Mouse (Mus musculus): ENCODE measurements at regions not wholly inside any gene's neighbourhood (a gene's known extent, or its start where the extent isn't known, plus 50 kb on each side); places are given as distances from the start of the nearest gene placed in this dataset.
A peak's percentile ranks its signal among the peaks of the same experiment; 100 is the strongest.

DNA sequence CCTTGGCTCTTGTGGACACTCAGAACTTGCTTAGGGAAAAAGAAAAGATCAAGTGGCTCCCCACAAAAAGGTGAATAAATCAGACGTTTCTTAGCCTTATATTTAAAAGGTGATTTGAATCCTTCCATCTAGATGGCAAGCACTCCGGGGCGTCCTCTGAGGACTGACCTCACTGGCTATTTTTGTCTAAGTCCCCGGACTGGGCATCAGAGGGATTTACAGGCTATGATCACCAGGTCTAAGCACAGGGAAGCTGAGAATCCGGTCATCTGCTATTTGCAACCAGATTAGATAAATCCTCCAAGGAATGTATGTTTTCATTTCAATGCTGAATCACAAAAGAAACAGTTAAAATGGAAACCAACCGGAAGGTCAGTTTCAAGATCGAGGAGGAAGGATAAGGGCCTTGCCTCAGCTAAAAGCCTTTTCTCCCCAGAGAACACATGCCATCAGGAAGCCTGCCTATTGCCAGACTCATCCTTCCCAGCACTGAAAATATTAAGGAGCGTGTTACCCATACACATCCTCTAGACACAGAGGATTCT, 342.1 kb downstream of the Lpin1 start:
- DNase-seq (ENCODE audit: low spot score in 2 of 2): no peak

DNA sequence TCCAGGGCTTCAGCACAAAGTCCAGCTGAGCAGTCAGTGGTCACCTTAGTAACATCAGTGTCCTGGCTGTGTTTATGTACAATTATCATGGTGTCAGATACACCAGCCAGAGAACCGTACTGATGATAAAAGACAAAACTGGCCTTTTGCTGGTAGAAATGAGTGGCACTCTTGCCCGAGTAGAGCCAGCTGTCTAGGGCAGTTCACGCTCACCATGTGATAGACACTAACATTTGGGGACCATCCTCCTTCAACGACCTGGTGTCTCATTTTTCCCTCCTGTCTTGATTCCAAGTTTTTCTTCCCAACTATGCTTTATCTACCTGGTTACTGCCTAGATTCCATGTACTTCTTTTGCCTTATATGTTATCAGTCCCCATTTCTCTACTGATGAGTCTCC, 349.3 kb downstream of the Lpin1 start:
- no peak for DNase-seq (ENCODE audit: low spot score in 2 of 2)

DNA sequence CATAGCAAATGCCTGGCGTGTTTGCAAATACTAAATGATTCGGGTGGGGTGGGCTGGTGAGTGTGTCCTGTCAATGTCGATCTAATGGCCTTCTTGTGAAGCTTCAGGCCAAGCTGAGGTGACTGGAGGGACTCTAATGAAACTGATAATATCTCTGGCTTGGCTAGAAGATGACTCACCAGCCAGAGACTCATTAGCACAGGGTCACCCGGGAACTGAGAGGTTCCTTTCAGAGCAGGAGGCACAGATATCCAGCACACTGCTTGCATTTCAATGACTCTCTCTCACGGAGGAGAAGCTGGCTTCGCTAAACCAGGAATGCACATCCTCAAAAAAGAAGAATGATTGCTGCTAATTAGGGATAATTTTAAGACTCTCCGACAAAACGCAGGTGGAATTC, 349.8 kb downstream of the Lpin1 start:
- no peak for DNase-seq (ENCODE audit: low spot score in 2 of 2)

DNA sequence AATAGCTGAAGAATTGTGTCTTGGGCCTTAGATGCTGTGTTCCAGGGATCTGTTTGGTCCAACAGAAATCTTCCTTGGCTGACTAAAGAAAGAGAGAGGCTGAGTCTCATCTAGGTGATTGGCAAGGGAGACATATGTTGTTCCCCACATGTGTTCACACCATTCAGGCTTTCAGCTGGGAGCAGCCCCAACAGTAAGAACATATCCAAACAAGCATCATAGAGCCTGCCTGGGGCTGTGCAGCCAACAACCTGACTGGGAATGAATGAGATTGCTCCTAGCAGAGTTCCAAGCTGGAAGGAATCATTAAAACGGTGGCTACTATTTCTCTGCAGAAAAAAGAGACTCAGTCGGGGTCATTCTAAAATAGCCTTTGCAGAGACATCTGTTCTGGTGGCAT, 350.3 kb downstream of the Lpin1 start:
- no peak for DNase-seq (ENCODE audit: low spot score in 2 of 2)

DNA sequence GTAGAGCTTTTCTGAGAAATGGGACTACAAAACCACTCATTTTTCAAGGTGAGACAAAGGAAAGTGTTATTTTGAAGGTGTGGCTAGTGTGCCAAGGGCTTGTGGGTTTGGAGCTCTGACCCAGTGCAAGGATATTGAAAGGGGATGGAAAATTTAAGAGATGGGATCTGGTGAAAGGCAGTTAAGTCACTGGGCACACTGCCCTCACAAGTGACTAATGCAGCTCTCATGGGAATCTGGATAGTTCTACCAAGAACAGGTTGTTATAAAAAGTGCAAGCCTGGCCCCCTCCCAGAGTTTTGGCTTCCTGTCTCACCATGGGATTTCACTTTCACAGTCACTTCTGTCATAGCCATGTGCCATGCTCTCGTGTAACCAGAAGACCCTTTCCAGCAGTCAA, 360.1 kb downstream of the Lpin1 start:
- DNase-seq (ENCODE audit: low spot score in 2 of 2): no peak

DNA sequence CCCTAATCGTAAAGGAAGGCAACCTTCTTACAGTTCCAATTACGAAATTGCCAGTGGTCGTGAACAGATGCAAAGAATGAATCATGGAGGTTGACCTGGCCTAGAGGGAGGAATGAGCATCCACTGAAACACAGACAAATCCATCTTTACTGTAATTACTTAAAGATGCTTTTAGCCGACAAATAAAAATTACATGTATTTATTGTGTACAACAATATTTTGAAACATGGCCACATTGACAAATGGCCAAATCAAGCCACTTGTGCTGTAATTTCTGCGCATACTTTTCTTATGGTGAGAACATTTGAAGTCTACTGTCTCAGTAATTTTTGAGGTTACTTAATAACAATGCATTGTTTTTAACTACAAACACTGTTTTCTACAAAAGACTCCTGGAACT, 360.7 kb downstream of the Lpin1 start:
- no peak for DNase-seq (ENCODE audit: low spot score in 2 of 2)

DNA sequence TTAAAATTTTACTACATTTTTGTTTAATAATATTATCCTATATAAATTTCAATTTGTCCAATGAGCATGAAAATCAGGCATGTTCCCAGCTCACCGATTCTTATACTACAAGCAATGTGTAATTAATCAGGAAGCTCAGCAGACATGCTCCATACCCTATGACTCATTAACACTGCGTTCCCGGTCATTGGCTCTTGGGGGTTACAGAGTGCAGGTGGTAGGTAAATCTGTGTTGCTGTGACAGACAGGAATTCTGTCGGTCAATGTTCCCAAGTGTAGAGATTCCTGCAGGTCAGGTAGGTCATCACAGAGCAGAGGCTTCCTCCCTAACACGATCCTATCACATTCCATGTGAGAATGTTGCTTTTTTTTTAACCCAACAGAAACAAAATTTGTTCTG, 371.0 kb downstream of the Lpin1 start:
- DNase-seq (ENCODE audit: low spot score in 2 of 2): no peak

DNA sequence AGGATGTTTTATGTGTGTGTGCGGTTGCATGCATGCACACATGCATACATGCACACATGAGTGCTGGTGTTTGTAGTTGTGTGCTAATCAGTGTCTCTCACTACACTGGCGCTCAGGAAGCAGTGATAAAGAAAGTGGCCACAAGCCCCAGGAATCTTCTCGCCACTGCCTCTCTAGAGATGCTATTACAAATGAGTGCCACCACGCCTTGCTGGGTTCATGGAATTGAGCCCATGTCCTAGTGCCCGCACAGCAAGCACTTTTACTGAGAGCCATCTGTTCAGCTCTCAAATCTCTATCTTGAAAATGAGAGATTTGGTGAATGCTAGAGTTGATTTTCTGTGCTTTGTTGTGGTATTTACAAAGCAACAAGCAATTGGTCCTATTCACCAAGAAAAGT, 373.3 kb downstream of the Lpin1 start:
- DNase-seq (ENCODE audit: low spot score in 2 of 2): no peak

DNA sequence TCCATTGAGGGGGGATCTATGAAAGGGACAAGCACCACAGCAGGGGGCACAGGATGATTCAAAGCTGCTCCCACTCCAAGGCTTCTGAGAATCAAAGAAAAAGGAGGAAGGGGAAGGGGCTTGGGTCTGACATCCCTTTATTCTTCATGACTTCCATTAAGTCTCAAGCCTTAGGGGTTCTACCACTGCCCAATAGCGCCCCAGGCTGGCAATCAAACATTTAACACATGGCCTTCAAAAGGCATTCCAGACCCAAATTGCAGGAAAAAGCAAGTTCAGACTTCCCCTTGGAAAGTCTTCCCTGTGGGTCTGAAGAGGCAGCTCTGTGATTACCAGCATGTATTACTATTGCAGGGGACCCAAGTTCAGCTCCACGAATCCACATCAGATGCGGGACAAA, 377.2 kb downstream of the Lpin1 start:
- DNase-seq (ENCODE audit: low spot score in 2 of 2): no peak

DNA sequence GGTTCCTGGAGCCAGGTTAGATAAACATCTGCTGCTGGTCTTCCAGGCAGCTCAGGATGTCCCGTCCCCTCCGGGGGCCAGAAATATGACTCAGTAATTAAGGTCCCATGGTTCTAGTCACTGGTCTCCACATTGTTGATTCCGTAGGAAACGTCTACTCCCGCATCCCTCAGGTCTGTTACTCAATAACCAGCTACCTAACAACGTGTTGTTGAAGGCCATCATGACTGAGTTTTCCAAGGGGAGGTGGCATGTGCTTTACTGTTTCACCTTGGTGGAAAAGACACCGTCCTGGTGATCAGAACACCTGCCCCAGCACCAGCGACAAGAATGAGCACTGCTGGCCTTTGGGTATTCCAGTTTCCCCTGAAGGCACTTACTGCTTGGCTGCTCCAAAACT, 377.9 kb downstream of the Lpin1 start:
- DNase-seq (ENCODE audit: low spot score in 2 of 2): no peak

DNA sequence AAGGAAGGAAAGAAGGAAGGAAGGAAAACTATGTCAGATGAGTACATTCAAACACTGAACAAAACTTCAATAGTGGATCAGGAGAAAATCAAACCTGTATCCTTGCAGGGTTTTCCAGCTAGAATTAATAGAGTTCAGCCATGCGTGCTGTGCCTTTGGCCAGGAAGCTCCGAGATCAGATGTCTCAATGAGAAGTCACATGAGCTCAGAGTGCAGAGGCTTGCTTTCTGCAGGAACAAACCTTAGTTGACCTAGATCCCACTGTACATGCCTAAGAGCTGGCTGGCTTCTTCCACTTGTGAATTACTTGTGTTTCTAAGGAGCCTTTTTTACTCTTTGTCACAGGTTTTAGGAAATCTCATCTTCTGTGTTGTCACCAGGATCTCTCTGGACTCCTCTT, 378.7 kb downstream of the Lpin1 start:
- DNase-seq (ENCODE audit: low spot score in 2 of 2): no peak

DNA sequence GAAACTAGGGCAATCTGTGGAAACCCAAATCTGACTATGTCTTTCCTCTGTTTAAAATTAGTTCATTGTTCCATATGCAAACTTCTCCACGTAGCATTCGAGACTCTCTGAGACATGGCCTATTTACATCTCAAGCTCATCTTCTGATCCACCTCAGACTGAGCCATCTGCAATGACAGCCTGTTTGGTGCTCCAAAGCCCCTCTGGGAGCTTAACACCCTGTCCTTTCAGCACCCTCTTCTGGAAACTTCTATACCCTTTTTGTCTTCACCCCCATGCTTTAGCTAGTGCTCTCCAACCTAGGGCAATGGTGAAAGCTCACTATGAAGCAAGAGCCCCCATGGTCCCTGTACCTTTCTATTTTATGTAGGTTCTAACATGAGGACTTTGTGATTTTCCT, 379.7 kb downstream of the Lpin1 start:
- peak; percentile 29 to 43 for DNase-seq (ENCODE audit: low spot score in 2 of 2)

DNA sequence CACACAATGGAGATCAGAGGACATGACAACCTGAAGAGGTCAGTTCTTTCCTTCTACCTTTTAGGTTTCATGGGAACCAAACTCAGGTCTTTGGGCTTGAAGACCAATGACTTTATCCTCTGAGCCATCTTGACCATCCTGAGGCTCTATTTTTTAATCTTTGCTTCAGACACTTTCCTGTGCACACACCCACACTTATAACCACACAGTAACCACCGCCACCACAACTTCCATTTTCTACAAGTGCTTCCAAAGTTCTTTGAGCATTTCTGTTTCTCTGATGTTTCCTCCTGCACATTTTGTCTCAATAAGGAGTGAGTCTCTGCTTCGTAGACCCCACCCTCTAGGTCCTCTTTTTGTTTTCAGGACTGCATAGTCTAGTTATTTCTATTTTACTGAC, 385.3 kb downstream of the Lpin1 start:
- no peak for DNase-seq (ENCODE audit: low spot score in 2 of 2)

DNA sequence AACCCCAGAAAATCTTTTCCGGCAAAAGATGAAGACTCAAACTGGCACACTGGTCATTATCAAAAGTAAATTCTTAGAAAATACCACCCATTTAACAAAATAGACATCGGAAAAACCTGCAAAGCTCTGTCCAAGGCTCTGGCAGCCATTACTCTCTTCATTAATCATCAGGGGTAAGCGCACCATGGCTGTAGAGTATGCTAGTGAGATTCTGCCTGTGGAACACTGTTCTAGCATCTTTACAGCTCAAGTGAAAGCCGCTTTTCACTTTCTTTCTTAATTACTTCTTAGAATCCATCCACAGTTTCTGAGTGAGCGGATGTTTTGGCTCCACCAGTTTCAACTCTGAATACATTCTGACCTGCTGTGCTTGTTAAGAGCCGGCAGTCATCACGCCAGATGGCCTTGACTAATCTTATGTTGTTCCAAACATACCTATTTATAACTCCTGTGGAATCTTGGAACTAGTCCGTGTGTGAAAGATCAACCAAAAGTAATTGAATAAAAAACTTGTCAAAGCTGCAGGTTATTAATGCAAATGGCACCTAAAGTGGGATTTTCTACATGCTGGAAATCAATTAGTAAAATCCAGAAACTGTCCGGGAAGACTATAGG, 387.8 kb downstream of the Lpin1 start:
- no peak for DNase-seq (ENCODE audit: low spot score in 2 of 2)

DNA sequence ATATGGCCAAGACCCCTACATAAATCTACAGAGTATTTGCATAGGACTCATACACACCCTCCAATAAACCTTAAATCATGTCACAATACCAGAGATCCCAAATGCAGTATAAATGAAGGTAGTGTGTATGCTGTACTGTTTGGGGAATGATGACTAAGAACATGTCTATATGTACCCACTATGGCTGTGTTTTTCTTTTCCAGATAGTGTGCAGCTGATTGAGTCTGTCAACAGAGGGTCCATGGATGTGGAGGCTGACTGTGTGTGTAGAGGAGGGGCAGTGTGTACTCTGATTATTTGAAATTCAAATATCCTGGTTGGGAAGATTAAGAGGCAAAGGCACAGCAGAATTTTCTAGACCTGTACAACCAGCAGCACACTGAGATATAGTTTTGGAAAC, 388.6 kb downstream of the Lpin1 start:
- DNase-seq (ENCODE audit: low spot score in 2 of 2): no peak

DNA sequence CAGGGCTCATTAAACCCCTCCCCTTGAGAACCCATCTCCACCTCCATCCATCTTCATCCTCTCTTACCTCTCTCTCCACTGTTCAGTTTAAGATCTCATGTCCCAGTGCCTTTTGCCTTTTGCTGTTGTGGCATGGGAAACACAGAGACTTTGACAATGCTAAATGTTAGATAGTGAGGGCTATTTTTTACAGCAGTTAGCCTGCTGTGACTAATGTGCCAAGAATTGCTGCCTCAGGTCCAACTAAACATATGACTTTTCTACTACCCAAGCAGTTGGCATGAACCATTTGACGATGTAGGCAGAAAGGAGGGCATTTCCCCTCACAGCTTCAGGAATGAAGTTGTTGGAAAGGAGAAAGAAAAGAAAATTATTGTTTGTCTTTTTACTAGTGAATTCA, 389.6 kb downstream of the Lpin1 start:
- no peak for DNase-seq (ENCODE audit: low spot score in 2 of 2)

DNA sequence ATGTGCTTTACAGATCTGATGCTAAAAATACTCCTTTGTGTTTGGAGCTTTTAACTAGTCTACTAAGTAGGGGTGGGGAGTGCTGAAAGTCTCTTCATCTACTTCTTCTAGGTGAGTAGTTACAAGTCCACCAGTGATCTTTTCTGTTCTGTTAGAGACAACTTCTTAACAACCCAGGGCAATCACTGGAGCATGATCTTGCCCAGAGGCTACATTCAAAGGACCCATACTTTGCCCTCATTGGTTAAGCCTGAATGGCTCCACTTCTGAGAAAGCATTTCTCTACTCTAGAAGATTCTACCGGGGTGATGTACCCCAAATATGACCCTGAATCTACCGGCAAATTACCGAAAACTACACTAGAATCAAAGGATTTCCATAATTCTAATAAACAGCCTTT, 390.2 kb downstream of the Lpin1 start:
- no peak for DNase-seq (ENCODE audit: low spot score in 2 of 2)

DNA sequence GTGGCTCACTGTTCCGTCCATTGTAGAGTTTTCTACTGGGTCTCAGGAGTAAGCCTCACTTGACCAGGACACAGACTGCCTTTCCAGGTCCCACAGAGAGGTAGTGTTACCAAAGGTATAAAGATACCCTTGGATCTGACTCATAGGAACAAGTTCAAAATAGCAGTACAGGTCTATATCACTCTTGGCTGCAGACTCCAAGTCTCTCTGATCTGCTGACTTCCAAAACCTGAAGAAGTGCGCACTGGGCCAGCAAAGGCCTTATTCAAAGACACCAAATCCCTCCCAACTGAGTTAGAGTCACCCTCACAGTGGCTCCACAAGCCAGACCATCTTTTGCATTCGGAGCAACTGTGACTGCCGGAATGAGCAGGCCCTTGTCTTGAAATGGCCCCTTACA, 391.9 kb downstream of the Lpin1 start:
- DNase-seq (ENCODE audit: low spot score in 2 of 2): no peak

DNA sequence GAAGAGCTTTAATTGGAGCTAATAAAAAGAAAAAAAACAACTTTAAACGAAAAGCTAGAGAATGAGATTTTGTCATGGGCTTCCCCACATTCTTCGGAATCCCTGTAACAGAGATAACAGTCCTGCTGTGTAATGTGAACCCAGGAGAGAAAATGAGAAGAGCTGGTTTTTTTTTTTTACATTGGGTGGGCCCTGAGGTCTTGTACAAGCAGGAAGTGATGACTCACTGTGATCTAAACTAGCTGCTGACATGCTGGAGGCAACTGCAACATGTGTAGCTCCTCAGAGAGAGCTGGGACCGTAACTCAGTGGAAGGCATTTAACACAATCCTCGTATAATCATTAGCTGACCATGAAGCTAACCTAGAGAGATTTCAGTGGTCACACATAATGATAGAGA, 393.8 kb upstream of the Trib2 start:
- DNase-seq (ENCODE audit: low spot score in 2 of 2): no peak

DNA sequence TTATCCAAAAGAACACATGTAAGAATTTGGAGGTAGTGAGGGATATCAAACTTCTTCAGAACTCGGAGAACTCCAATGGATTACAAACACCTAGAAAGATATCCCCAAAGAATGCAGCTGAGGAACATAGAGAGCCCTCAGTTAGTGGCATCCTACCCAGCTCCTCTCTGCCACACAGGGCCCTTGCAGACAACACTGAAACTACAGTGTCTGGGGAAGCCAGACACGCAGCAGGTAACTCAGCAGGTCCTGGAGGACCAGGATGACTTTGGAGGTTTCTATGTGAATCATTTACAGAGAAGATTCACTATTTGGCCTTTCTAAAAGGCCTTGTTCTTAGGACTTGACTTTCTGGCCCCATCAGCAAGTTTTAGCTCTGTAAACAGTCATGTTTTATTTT, 393.4 kb upstream of the Trib2 start:
- no peak for DNase-seq (ENCODE audit: low spot score in 2 of 2)

DNA sequence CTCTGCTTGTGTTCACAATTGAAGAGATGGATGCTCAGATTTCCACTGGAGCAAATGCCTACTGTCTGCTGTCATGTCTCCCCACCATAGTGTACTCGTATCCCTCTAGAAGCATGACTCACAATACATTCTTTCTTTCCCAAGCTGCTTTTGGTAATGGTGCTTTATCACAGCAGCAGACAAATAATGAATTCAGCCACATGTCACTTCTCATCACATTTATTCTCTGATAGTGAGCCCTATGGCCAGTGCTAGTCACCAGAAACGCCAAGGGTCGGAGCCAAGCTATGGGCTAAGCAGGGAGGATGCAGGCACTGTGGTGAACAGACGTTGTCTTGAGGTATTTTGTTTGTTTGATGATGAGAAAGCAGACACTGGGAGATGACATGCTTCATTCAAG, 388.2 kb upstream of the Trib2 start:
- no peak for DNase-seq (ENCODE audit: low spot score in 2 of 2)

DNA sequence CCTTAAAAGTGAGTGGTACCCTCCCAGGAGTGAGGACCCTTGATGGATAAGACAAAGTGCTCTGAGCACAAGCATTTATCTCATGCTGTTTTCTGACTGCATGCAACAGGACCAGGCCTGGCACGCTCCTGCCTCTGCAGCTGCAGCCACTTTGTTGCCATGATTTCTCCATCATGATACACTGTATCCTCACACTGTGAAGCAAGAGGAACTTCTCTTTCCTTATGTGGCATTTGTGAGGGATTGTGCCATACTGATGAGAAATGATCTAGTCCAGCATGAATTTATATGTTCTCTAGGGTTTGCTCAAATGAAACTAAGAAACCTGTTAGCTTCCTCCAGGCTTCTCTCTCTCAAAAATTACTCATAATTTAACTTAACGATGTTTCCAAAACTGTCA, 380.2 kb upstream of the Trib2 start:
- DNase-seq (ENCODE audit: low spot score in 2 of 2): no peak

DNA sequence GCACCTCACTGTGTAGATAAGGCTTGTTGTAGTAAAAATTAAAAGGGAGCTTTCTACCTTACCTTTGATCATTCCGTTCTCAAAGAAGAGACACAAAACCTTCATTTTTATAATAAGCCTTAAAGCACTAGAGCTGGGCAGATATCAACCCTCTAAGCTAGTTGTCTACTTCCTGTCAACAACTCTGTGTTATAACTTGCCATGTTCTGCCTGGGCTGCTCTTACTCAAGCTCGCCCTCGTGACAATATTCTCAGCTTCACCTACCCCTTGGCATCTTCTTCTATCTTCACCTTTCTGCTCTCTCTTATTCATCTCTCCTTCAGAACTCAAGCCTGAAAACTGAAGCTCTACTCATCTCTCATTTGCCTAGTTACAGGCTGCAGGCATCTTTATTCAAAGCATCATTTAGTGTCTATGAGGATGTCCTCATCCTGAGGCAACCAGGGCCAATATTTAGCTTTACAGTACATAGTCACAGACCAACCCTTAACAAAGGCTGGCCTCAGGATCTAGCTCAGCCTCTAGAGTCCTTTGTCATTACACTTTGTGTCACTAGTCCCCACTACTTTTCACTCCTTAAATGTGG, 375.2 kb upstream of the Trib2 start:
- no peak for DNase-seq (ENCODE audit: low spot score in 2 of 2)

DNA sequence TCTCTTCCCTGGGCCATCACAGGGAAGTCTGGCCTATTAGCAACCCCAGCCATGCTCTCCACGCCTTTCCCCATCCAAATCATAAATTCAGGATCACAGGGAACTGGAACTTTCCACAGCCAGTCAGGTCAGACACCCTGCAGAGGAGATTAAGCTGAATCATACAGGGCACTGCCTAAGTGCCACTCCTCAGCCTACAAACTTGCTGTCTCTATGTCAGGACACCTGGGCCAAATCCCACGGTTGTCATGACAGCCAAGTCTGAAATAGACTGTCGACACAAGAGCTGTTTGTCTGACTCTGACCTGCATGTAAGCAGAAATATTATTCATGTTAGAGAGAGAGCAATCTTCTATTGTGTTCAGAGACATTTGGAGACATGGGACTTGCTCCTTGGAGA, 374.0 kb upstream of the Trib2 start:
- DNase-seq (ENCODE audit: low spot score in 2 of 2): peak in 1 of 2 experiments; percentile 14

All from thymus, postnatal 10 days (tissue).